24 mouse cellular contexts compared by ENCODE assay signal in the genomic region with DNA sequence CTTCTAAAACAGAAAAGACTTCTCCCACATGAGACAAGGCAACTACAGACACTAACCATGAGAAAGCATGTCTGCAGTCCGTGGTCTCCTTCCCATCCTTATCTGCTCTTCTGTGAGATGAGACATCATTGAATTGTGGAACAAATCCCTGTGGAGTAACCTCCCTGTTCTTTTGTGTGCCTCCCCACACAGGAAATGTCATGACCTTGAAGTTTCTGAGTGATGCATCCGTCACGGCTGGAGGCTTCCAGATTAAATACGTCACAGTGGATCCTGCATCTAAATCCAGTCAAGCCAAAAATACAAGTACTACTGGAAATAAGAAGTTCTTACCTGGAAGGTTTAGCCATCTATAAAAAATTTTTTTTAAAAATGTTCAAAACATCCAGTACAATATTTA. TPM values are rescaled to one million over a fixed set of nuclear protein-coding genes. Genes with fewer than 3 reads are reported as not detected.
DNase-seq lines count a peak whose midpoint lies in the region; ATAC-seq and TF ChIP-seq lines count a peak whose summit lies in the region.
"Had no signal": no experiment of that assay in that cellular context is flagged by ENCODE, and none has a peak within 500 bp of the region (broad histone marks: within the 10 kb centered on the region; RNA-seq: fewer than 3 reads in every experiment).

No protein-coding gene starts in this region.

- ATAC-seq in heart, embryonic 16.5 days (replicated peaks; ENCODE audit: extremely low read depth, insufficient read depth, low FRiP score), result 0 out of 2 replicates have a peak, but pooled peaks have one; percentile 10
- ATAC-seq: forebrain, embryonic 13.5 days had no signal

- no peaks in the 10 kb centered on the region for H3K27me3 ChIP-seq in heart, embryonic 16.5 days (ENCODE audit: control insufficient read depth, insufficient read depth, low read length)
- H3K27me3 ChIP-seq in heart, embryonic 10.5 days (ENCODE audit: insufficient read depth, poor library complexity, severe bottlenecking), result no peaks in the 10 kb centered on the region
- H3K27me3 ChIP-seq: forebrain, embryonic 13.5 days; liver, embryonic 15.5 days; lung, embryonic 15.5 days; neural tube, embryonic 12.5 days had no signal

- 24% methylated on average over 4 of the region's 4 CpGs for WGBS in heart, embryonic 16.5 days
- 19% methylated on average over 4 of the region's 4 CpGs for WGBS in heart, embryonic 10.5 days

- intact Hi-C loops in gastrocnemius, adult 2 months (cut with DNase I), result no loop called here

- no peaks in the 10 kb centered on the region for H3K36me3 ChIP-seq in heart, embryonic 16.5 days (ENCODE audit: control insufficient read depth, insufficient read depth)
- H3K36me3 ChIP-seq in heart, embryonic 10.5 days, result no peaks in the 10 kb centered on the region
- H3K36me3 ChIP-seq: liver, embryonic 15.5 days; lung, embryonic 15.5 days; neural tube, embryonic 12.5 days had no signal

- peaks cover 6% of the 10 kb centered on the region for H3K4me1 ChIP-seq in heart, embryonic 16.5 days (ENCODE audit: control insufficient read depth, insufficient read depth, low read length)
- peaks cover 4% of the 10 kb centered on the region; the same call in 1 of the 2 replicates for H3K4me1 ChIP-seq in heart, embryonic 10.5 days
- H3K4me1 ChIP-seq: forebrain, embryonic 13.5 days; limb, embryonic 10.5 days; liver, embryonic 15.5 days; lung, embryonic 15.5 days; neural tube, embryonic 12.5 days had no signal

- H3K4me3 ChIP-seq in heart, embryonic 16.5 days (ENCODE audit: low read length), result no peak overlapping the region
- no peak overlapping the region for H3K4me3 ChIP-seq in heart, embryonic 10.5 days
- H3K4me3 ChIP-seq in gastrocnemius, adult 2 months, result no peak overlapping the region
- H3K4me3 ChIP-seq: forebrain, embryonic 13.5 days; limb, embryonic 10.5 days; liver, embryonic 15.5 days; lung, embryonic 15.5 days; neural tube, embryonic 12.5 days had no signal

- DNase-seq in adrenal gland, adult (ENCODE audit: inconsistent age in 2 of 2, low spot score in 1 of 2), result peak; percentile 77 to 82
- DNase-seq in adrenal gland, postnatal 4 days (ENCODE audit: low spot score in 2 of 2), result no peak
- no peak for DNase-seq in heart, embryonic 10.5 days (ENCODE audit: low spot score)
- peak; percentile 22 for DNase-seq in 416B (ENCODE audit: low read depth)
- DNase-seq in adrenal gland, postnatal 10 days, result peak; percentile 46
- no peak for DNase-seq in urinary bladder, postnatal 36 days (ENCODE audit: low spot score in 2 of 2)
- no peak for DNase-seq in gastrocnemius, adult 2 months
- DNase-seq: cerebellum, adult 11-12 months; cerebellum, postnatal 10 days; heart, adult 11 months; kidney, adult 2 months; liver; lung, postnatal 36 days; right cerebral cortex, postnatal 25 days; spleen, adult 18-20 months had no signal

- TF ChIP-seq CTCF in gastrocnemius, adult 2 months (IDR thresholded peaks at IDR 0.05), result no peak

- no peaks in the 10 kb centered on the region for H3K9me3 ChIP-seq in heart, embryonic 16.5 days (replicated peaks; ENCODE audit: control insufficient read depth, low read length)
- no peaks in the 10 kb centered on the region for H3K9me3 ChIP-seq in heart, embryonic 10.5 days
- H3K9me3 ChIP-seq: forebrain, embryonic 13.5 days; limb, embryonic 10.5 days; liver, embryonic 15.5 days; lung, embryonic 15.5 days; neural tube, embryonic 12.5 days had no signal

- peak overlapping the region; percentile 45 for H3K27ac ChIP-seq in heart, embryonic 16.5 days (ENCODE audit: low read length)
- H3K27ac ChIP-seq in heart, embryonic 10.5 days, result no peak overlapping the region
- H3K27ac ChIP-seq in gastrocnemius, adult 2 months, result no peak overlapping the region
- H3K27ac ChIP-seq: forebrain, embryonic 13.5 days; hindbrain, embryonic 14.5 days; kidney, postnatal 0 days; limb, embryonic 10.5 days; liver, embryonic 15.5 days; lung, embryonic 15.5 days; neural tube, embryonic 12.5 days had no signal

- H3K9ac ChIP-seq in heart, embryonic 16.5 days (ENCODE audit: low read length), result no peak overlapping the region
- H3K9ac ChIP-seq: forebrain, embryonic 13.5 days; hindbrain, embryonic 14.5 days; liver, embryonic 15.5 days; lung, embryonic 15.5 days; neural tube, embryonic 12.5 days had no signal

- H3K4me2 ChIP-seq in heart, embryonic 16.5 days (ENCODE audit: low read depth, low read length), result no peak overlapping the region
- H3K4me2 ChIP-seq: forebrain, embryonic 13.5 days; hindbrain, embryonic 14.5 days; liver, embryonic 15.5 days; lung, embryonic 15.5 days; neural tube, embryonic 12.5 days had no signal

RNA-seq across cellular contexts. Expression of gene Rif1, which starts 17.0 kb away (rescaled TPM):
- 10 to 100 TPM; 35.3 to 45.4 TPM for total RNA-seq in adrenal gland, postnatal 4 days (2021)
- polyA plus RNA-seq in heart, embryonic 16.5 days (2015; fragmentation: Nextera tagmentation; extraction: Ambion mirVana), result 13.7 and 18.1 TPM in 2 replicates
- 24.4 and 32.4 TPM in 2 replicates for polyA plus RNA-seq in heart, embryonic 10.5 days (2016; fragmentation: Nextera tagmentation; extraction: Ambion mirVana)
- 10 to 100 TPM; 23.6 to 32.5 TPM for total RNA-seq in adrenal gland, postnatal 10 days (2021)
- 10 to 100 TPM; 10.5 to 11.4 TPM for total RNA-seq in gastrocnemius, adult 2 months (2021)

RNA-seq across cellular contexts. Expression of gene Tnfaip6, which starts 17.8 kb away (rescaled TPM):
- total RNA-seq in adrenal gland, postnatal 4 days (2021), result 1 to 10 TPM; 1.9 to 2.3 TPM
- 2.2 and 3.1 TPM in 2 replicates for polyA plus RNA-seq in heart, embryonic 16.5 days (2015; fragmentation: Nextera tagmentation; extraction: Ambion mirVana)
- 4.5 and 6.7 TPM in 2 replicates for polyA plus RNA-seq in heart, embryonic 10.5 days (2016; fragmentation: Nextera tagmentation; extraction: Ambion mirVana)
- total RNA-seq in adrenal gland, postnatal 10 days (2021), result 1 to 10 TPM; 2.3 to 3.5 TPM
- 1 to 10 TPM in 1 of 2 experiments, under 1 TPM in 1; 0.59 to 1.2 TPM for total RNA-seq in gastrocnemius, adult 2 months (2021)
- total RNA-seq: megakaryocyte-erythroid progenitor cell, adult 5-6 weeks had no signal

Comparison
In these comparisons a context has a peak if more than half of its experiments do, and no peak if none do; other contexts are left out.
1. DNase-seq: peak in adrenal gland, adult (2 of 2), 416B (single experiment) and adrenal gland, postnatal 10 days (single experiment); none in adrenal gland, postnatal 4 days (0 of 2), heart, embryonic 10.5 days (single experiment), urinary bladder, postnatal 36 days (0 of 2) and gastrocnemius, adult 2 months (single experiment).